Mouse (Mus musculus): ENCODE measurements around the gene Gpr153.
"Not testable (repeated sequence)": the region's sequence is repeated elsewhere in the genome, so short reads cannot be mapped to it uniquely, and the experiment has no call there.

Gene Gpr153

GRCm38 (mm10) chr4:152273621-152274236 is at the start of gene Gpr153:
TSS of gene Gpr153 (plus strand) at chr4:152274232.
- DNase-seq (ENCODE audit: low read depth, low spot score): peak; percentile 68

GRCm38 (mm10) chr4:152226901-152227486 is 47.0 kb upstream of the Gpr153 start:
- DNase-seq (ENCODE audit: low read depth, low spot score): no peak

- no peak for DNase-seq (ENCODE audit: low read depth, low spot score)
Observed at GRCm38 (mm10) chr4:152227749-152228527, 46.1 kb upstream of the Gpr153 start.

- not testable (repeated sequence) for DNase-seq (ENCODE audit: low read depth, low spot score)
Observed at GRCm38 (mm10) chr4:152230331-152230730, 43.7 kb upstream of the Gpr153 start.

DNA sequence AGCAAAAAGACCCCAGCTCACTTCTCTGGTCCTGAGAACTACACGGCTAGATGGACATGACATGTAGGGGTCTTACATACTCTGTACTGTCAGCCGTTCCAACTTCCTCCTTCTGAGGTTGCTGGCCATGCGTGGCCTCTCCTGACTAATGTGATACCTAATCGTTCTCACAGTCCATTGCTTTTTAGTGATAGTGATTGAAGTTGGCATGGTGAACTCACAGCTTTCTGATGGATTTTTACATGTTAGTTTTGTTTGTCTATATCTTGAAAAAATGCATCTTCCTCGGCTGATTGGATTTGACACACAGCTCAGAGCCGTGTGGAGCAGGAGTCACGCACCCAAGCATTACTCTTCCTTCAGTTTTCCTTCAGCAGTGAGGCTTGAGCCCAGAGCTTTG is 42.7 kb upstream of the Gpr153 start:
- no peak for DNase-seq (ENCODE audit: low read depth, low spot score)

DNA sequence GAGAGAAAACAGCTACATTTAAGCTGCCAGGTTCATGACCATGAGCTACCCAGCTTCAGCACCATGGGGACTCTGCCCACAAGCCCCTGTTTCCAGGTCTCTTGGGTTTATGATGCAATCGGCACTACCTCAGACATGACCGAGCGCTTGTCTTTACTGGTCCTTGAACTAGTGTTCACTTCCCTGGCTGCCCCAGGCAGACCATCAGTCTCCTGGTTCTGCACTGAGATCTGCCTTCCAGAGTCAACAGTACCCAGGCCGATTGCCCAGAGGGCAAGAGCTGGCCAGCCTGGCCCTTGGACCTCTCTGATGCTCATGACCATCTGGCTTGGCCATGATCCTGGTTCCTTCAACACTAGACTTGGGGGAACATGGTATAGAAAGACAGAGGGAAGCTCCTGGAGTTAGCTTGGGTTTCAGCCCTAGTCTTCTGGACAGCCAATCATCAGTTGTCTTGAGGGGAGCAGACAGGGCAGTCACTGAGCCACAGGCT is 41.6 kb upstream of the Gpr153 start:
- DNase-seq (ENCODE audit: low read depth, low spot score): no peak

DNA sequence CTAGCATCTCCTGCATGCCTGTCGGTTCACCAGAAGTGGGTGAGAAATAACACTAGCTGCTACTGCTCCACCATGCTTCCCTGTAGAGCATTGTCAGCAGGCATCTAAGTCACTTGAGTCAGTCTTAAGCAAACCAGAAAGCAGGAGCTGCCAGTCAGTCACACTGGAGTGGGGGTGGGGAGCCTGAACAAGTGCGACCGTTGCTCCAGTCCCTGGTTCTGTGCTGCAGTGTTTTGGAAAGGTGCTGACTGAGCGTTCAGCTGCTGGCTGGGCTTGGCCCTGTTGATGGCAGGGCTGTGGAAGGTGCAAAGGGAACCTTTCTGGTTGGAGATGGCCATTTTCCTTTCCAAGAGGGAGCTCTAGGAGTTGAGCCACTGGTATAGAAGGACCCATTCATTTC is 34.1 kb upstream of the Gpr153 start:
- DNase-seq (ENCODE audit: low read depth, low spot score): no peak

DNA sequence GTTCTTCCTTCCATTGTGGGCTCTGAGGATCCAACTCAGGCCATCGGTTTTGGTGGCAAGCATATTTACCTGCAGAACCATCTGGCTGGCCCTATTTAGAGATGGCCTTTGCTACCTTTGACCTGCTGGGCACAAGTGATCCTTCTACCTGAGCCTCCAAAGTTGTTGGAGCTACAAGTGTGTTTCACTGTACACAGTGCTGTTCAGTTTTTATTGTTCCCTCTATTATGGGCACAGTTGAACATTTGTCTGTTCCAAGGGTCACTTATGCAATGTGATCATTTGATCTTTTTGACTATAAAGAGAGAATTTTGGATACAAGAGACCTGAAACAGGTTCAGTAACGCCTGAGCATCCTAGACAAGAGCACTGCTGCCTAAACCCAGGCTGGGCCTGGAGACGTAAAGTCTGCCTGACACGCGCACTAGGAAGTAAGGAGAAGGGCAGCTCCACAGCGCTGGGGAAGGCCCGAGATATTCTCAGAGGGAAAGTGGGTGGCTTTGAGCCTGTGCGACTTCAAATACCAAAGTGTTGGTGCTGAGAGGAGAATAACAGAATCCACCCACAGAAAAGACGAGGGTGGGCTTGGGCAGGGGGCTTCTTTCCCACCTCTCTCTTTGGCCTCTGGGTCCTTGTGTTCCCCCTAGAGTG is 30.7 kb upstream of the Gpr153 start:
- DNase-seq (ENCODE audit: low read depth, low spot score): no peak

GRCm38 (mm10) chr4:152243969-152244368 is 30.1 kb upstream of the Gpr153 start:
- no peak for DNase-seq (ENCODE audit: low read depth, low spot score)

- DNase-seq (ENCODE audit: low read depth, low spot score): no peak
Observed at GRCm38 (mm10) chr4:152244545-152245522, 29.2 kb upstream of the Gpr153 start.

- DNase-seq (ENCODE audit: low read depth, low spot score): no peak
Observed at GRCm38 (mm10) chr4:152246011-152246410, 28.0 kb upstream of the Gpr153 start.

DNA sequence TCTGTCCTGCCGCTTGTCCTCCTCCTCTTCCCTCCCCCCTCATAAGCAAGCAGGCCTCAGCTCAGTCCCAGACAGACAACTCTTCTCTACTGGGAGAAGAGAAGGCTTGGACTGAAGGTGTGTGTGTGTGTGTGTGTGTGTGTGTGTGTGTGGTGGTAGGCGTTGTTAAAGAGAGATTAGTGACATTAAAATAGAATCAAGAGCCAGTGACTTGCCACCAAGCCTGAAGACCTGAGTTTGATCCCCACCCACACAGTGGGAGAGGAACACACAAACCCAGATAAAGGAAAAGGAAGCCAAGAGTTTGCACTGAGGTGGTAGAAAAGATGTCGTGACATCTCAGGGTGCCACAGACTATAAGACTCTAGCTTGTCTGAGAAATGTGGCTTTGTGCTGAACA is 26.8 kb upstream of the Gpr153 start:
- DNase-seq (ENCODE audit: low read depth, low spot score): no peak

DNA sequence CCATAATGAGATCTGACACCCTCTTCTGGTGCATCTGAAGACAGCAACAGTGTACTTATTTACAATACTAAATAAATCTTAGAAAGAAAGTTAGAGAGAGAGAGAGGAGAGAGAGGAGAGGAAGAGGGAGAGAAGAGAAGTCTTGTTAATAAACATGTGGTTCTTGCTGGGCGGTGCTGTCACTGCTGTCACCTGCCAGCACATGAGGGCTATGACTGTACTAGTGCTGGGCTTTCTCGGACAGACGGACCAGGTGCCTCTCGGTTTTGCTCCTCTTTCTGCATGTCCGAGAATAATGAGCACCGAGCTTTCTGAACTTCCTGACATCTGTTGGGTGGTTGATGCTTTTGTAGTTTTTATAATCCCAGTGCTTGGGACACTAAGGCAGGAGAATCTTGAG is 23.4 kb upstream of the Gpr153 start:
- DNase-seq (ENCODE audit: low read depth, low spot score): no peak

DNA sequence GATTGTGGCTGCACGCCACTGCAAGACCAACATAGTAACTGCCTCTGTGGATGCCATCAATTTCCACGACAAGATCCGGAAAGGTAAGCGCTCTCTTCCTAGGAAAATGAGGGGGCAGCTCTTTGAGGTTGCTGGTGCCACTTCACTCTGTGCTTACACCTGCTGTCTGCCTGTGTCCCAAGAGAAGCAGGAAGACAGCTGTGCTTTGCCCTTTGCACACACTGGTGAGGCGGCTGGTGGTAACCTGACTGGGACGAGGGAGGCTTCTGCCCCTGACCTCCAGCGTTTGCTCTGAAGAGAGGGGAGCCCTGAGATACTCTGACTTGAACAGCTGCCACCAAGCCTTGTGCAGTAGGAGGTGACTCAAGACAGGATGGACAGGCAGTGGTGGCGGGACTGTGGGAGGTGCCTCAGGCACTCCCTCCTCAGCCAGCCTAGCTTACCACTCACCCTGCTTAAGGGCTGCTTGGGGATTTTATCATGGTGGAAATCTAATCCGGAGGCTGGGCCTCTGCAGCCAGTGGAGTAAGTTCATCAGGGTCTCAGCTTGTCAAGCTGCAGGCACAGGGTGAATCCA is 20.8 kb upstream of the Gpr153 start:
- DNase-seq (ENCODE audit: low read depth, low spot score): no peak

DNA sequence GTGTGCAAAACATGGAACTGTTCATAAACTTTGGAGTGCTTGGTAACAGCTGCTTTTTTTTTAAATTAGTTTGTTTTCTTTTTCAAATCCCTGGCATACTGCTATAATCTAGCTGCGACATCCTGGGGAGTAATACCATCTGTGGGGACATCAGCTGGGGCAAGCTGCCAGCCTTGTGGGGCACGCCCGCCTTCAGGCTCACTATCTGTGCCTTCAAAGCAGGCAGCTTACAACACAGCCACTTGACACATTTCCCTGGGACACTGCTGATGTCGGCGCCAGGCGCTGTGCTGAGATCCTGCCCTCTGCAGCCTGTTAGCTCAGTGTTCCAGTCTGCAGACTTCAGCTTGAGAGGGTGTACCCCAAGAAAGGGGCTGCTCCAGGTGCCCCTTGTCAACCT is 17.0 kb upstream of the Gpr153 start:
- no peak for DNase-seq (ENCODE audit: low read depth, low spot score)

DNA sequence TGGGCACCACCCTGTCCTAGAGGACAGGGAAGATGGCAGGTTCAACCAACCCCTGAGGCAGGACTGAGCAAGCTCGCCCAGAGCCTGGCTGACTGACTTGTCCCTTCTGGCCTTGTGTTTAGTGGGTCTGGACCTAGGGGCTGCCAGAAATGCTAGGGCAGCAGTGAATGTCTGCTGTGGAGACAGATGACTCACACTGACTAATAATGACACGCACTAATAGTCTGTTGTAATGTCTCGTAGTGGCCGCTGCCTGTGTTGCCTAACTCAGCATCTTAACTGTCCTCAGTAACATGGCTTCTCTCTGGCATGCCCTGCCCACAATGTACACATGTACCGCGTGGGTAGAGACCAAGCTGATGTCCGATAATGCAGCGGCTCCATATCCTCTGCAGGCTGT is 13.6 kb upstream of the Gpr153 start:
- DNase-seq (ENCODE audit: low read depth, low spot score): no peak

GRCm38 (mm10) chr4:152262187-152262586 is 11.8 kb upstream of the Gpr153 start:
- no peak for DNase-seq (ENCODE audit: low read depth, low spot score)

DNA sequence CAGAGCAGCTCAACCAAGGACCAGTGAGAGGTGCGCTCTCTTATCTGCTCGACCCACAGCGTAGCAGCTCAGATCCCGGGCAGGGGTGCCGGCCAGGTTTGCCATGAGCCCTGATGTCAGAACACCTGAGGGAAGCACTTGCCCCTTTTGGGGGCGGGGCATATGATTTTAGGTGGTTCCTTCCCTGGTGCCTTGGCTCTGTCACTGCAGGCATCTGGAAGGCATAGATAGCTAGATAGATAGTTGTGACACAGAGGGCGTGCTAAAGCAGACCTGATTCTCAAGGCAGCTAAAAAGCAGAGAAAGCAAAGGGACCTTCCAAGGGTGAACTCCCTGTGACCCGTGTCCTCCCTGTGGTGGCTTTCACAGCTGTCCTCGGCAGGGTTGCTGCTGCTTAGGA is 10.9 kb upstream of the Gpr153 start:
- DNase-seq (ENCODE audit: low read depth, low spot score): no peak

- DNase-seq (ENCODE audit: low read depth, low spot score): peak; percentile 55
Observed at GRCm38 (mm10) chr4:152263512-152264176, 10.4 kb upstream of the Gpr153 start.

- DNase-seq (ENCODE audit: low read depth, low spot score): no peak
Observed at GRCm38 (mm10) chr4:152264177-152264530, 9.9 kb upstream of the Gpr153 start.
